Mouse (Mus musculus): ENCODE measurements around the gene Pcbd2. TPM values are rescaled to one million over a fixed set of nuclear protein-coding genes. Genes with fewer than 3 reads are reported as not detected.

The Pcbd2 gene
- polyA plus RNA-seq (2017; shearing (Covaris generic)), result 7.5 TPM

DNA sequence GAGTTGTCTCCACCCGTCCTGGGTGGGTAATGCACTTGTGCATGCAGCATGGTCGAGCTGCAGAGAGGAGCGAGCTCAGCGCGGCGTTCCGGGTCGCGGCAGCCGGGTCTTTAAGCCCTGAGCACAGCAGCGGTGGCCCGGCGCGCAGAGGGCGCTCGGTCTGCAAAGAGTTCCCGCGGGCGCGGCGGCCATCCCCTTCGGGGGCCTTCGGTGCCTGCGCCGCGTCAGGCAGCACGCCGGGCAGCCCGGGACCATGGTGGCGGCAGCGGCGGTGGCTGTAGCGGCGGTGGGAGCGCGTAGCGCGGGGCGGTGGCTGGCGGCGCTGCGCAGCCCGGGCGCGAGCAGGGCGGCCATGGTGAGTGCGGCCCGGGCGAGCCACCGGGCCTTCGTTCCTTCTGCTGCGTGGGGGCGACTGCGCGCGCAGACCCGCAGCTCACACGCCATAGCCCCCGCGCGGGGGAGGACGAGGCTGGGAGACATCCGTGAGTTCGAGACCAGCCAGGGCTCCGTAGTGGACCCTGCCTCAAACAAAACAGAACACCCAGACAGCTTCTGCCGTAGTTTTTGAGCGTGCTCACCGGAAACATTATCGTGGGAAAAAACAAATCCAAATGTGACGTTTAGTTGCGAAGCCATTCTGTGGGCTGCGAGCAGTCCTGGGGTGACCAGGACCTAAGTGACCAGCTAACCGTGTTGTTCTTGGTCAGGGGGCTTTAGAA, at the start of gene Pcbd2:
TSS of gene Pcbd2 (plus strand) at position 249 of the 719 bp plus-strand sequence.

DNA sequence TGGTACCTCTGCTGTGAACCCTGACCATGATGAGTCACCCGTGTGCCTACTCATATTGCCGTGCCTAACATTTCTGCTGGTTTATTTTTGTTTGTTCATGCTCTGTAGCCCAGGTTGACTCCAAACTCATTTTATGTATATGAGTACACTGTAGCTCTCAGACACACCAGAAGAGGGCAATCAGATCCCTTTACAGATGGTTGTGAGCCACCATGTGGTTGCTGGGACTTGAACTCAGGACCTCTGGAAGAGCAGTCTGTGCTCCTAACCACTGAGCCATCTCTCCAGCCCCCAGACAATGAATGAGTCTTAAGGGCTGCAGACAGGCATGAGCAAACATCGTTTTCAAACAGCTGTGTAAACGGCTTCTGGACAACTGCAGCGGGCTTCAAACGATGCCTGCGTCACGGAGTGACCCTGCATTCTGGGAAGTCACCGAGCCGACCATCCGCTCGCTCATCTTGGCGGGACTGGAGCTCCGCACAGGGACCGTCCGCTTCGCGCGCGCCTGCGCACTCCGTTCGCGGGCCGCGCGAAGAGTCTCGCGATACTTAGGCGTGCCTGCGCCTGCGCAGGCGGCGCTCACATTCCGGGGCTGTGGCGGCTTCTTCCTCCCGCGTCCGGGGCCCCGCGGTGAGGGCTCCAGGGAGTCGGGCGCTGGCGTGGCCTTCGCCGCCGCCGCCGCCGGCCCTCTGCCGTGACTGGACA, 34.5 kb upstream of the Pcbd2 start, which contains the start of gene B230219D22Rik:
TSS of gene B230219D22Rik (plus strand) at position 590 of the 708 bp plus-strand sequence.

DNA sequence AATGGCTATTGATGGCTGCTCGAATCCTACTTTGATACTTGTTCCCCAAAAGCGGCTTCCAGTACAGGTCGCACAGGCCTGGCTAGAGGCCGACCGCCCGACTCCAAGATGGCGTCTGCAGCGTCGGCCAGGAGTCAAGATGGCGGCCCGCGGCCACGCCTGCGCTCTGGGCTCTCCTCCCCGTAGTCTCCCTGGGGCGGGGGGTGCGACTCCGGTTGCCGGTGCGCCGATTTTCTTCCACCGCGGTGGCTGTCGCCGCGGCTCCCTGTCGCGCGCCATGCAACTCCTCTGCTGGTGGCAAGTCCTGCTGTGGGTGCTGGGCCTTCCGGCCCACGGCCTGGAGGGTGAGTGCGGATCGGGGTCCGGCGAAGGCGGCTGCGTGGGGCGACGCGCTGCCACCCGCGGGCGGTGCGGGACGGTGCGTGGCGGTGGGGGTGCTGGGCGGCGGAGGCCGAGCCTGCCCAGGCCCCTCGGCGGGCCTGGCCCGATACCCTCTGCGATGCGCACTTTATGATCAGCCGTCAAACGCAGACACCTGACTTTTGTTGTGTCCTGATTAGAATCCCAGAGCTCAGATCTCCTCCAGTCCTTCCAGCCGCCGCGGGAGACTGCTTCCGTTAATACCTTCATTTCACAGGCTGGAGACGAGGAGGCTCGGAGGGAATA, 12.5 kb upstream of the Pcbd2 start, which contains the start of gene Txndc15:
TSS of gene Txndc15 (plus strand) at position 150 of the 666 bp plus-strand sequence.

DNA sequence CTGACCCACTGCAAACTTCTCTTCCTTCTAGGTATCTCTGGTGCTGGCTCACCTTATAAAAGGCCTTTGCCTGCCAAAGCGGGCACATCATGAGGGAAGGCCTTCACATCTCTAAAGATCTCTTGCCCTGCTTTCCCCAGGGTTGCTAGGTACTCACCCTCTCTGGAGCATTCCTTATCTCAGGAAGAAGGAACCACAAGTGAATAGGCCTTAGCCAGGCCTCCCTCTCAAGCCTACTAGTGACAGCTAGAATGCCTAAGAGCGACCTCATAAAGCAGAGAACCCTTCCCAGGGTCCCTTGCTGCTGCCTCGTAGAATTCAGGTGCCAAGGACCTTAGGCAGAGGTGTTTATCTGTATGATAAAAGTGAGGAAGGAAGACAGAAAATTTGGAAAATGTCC, 57.1 kb downstream of the Pcbd2 start, which contains the start of gene Catsper3:
TSS of gene Catsper3 (plus strand) at position 301 of the 400 bp plus-strand sequence.

Other genes starting within 250 kb of the Pcbd2 start
- not detected for gene Dbn1, start 239.3 kb upstream of the Pcbd2 start, polyA plus RNA-seq (2017; shearing (Covaris generic))
- gene Pdlim7, start 213.7 kb upstream of the Pcbd2 start, polyA plus RNA-seq (2017; shearing (Covaris generic)), result 16.3 TPM
- 2.0 TPM for gene Dok3, start 198.1 kb upstream of the Pcbd2 start, polyA plus RNA-seq (2017; shearing (Covaris generic))
- 86.5 TPM for gene Ddx41, start 190.7 kb upstream of the Pcbd2 start, polyA plus RNA-seq (2017; shearing (Covaris generic))
- 24.6 TPM for gene Fam193b, start 156.2 kb upstream of the Pcbd2 start, polyA plus RNA-seq (2017; shearing (Covaris generic))
- gene Tmed9, start 153.6 kb upstream of the Pcbd2 start, polyA plus RNA-seq (2017; shearing (Covaris generic)), result 347 TPM
- gene B4galt7, start 127.5 kb upstream of the Pcbd2 start, polyA plus RNA-seq (2017; shearing (Covaris generic)), result 46.3 TPM
- 42.0 TPM for gene Caml, start 104.4 kb upstream of the Pcbd2 start, polyA plus RNA-seq (2017; shearing (Covaris generic))
- 87.5 TPM for gene Ddx46, start 92.3 kb upstream of the Pcbd2 start, polyA plus RNA-seq (2017; shearing (Covaris generic))
- 8.5 TPM for gene B230219D22Rik, start 34.2 kb upstream of the Pcbd2 start, polyA plus RNA-seq (2017; shearing (Covaris generic))
- gene Txndc15, start 12.7 kb upstream of the Pcbd2 start, polyA plus RNA-seq (2017; shearing (Covaris generic)), result 69.1 TPM
- gene Catsper3, start 57.2 kb downstream of the Pcbd2 start, polyA plus RNA-seq (2017; shearing (Covaris generic)), result not detected
- not detected for gene Pitx1, start 108.8 kb downstream of the Pcbd2 start, polyA plus RNA-seq (2017; shearing (Covaris generic))

All from CD4-positive, CD25-positive, alpha-beta regulatory T cell, adult 9 weeks (primary cell).